Comparison of ENCODE assay signal across 8 mouse cellular contexts in genomic region chr13:100616181-100617087, GRCm38 (mm10). TPM values are rescaled to one million over a fixed set of nuclear protein-coding genes. Genes with fewer than 3 reads are reported as not detected.
DNase-seq lines count a peak whose midpoint lies in the region; ATAC-seq lines count a peak whose summit lies in the region.

Gene Marveld2 (minus strand): TSS chr13:100616971.

- H3K27me3 ChIP-seq in heart, embryonic 11.5 days (ENCODE audit: control insufficient read depth, insufficient read depth, low read length): peaks cover 5% of the 10 kb centered on the region; the same call in 1 of the 2 replicates
- peaks cover 10% of the 10 kb centered on the region for H3K27me3 ChIP-seq in liver, embryonic 13.5 days
- H3K27me3 ChIP-seq in stomach, embryonic 15.5 days (replicated peaks): no peaks in the 10 kb centered on the region

- peak within 1 kb of the TSS; percentile 72 for H3K9ac ChIP-seq in heart, embryonic 11.5 days (ENCODE audit: low read depth, low read length)
- peak within 1 kb of the TSS; percentile 76 for H3K9ac ChIP-seq in liver, embryonic 13.5 days
- peak within 1 kb of the TSS; percentile 44; the same call in 1 of the 2 replicates for H3K9ac ChIP-seq in stomach, embryonic 15.5 days

- 0 out of 2 replicates have a peak, but pooled peaks cover 2% of the 10 kb centered on the region for H3K4me1 ChIP-seq in heart, embryonic 11.5 days (ENCODE audit: control insufficient read depth, insufficient read depth, low read length)
- peaks cover 13% of the 10 kb centered on the region for H3K4me1 ChIP-seq in liver, embryonic 13.5 days (replicated peaks)
- peaks cover 5% of the 10 kb centered on the region; the same call in 1 of the 2 replicates for H3K4me1 ChIP-seq in stomach, embryonic 15.5 days

- peaks cover 4% of the 10 kb centered on the region for H3K36me3 ChIP-seq in heart, embryonic 11.5 days (ENCODE audit: control insufficient read depth, insufficient read depth, low read length)
- H3K36me3 ChIP-seq in liver, embryonic 13.5 days: peaks cover 36% of the 10 kb centered on the region
- peaks cover 7% of the 10 kb centered on the region for H3K36me3 ChIP-seq in stomach, embryonic 15.5 days

- H3K4me2 ChIP-seq in heart, embryonic 11.5 days: peak within 1 kb of the TSS; percentile 98
- peak within 1 kb of the TSS; percentile 94 for H3K4me2 ChIP-seq in liver, embryonic 13.5 days
- peak within 1 kb of the TSS; percentile 82 for H3K4me2 ChIP-seq in stomach, embryonic 15.5 days

- WGBS in heart, embryonic 11.5 days (ENCODE audit: insufficient replicate concordance): 2% methylated on average over 63 of the region's 77 CpGs
- 4% methylated on average over 73 of the region's 77 CpGs for WGBS in liver, embryonic 13.5 days (ENCODE audit: insufficient replicate concordance)
- WGBS in stomach, embryonic 15.5 days: 3% methylated on average over 77 of the region's 77 CpGs

- DNase-seq in layer of hippocampus, postnatal 10 days (ENCODE audit: low spot score in 2 of 2): peak; percentile 20 to 42
- DNase-seq in layer of hippocampus, adult 9-10 months (ENCODE audit: low spot score): no peak
- DNase-seq in embryo, embryonic 9.5 days (ENCODE audit: extremely low spot score): peak; percentile 40
- peak; percentile 73 for DNase-seq in kidney, adult 9 months
- DNase-seq in liver, embryonic 13.5 days: peak; percentile 26
- DNase-seq in naive thymus-derived CD4-positive, alpha-beta T cell, adult 2 months (ENCODE audit: low read depth): peak; percentile 55

- H3K9me3 ChIP-seq in heart, embryonic 11.5 days (replicated peaks; ENCODE audit: control insufficient read depth, low read length): no peaks in the 10 kb centered on the region
- no peaks in the 10 kb centered on the region for H3K9me3 ChIP-seq in liver, embryonic 13.5 days (replicated peaks)
- H3K9me3 ChIP-seq in stomach, embryonic 15.5 days: no peaks in the 10 kb centered on the region

- ATAC-seq in heart, embryonic 11.5 days (replicated peaks; ENCODE audit: insufficient number of reproducible peaks, low FRiP score, low TSS enrichment): peak; percentile 67
- ATAC-seq in liver, embryonic 13.5 days (ENCODE audit: low read depth): peak; percentile 79
- peak; percentile 88 for ATAC-seq in stomach, embryonic 15.5 days (ENCODE audit: insufficient read depth, low FRiP score, low read depth)

- no peak within 1 kb of the TSS for H3K27ac ChIP-seq in heart, embryonic 11.5 days (ENCODE audit: low read depth, low read length)
- H3K27ac ChIP-seq in liver, embryonic 13.5 days: no peak within 1 kb of the TSS; the same call in 1 of the 2 replicates
- H3K27ac ChIP-seq in stomach, embryonic 15.5 days: peak within 1 kb of the TSS; percentile 85

- peak within 1 kb of the TSS; percentile 77 for H3K4me3 ChIP-seq in heart, embryonic 11.5 days (ENCODE audit: low read depth, low read length)
- H3K4me3 ChIP-seq in liver, embryonic 13.5 days (replicated peaks): peak within 1 kb of the TSS; percentile 75
- H3K4me3 ChIP-seq in stomach, embryonic 15.5 days (replicated peaks): peak within 1 kb of the TSS; percentile 59

RNA-seq across cellular contexts. Expression of gene Marveld2, which starts in this region (rescaled TPM):
- 1 to 10 TPM; 1.9 to 2.8 TPM for total RNA-seq in layer of hippocampus, postnatal 10 days (2021)
- polyA plus RNA-seq in heart, embryonic 11.5 days (2014; fragmentation: Nextera tagmentation; extraction: Ambion mirVana): 2.8 and 3.6 TPM in 2 replicates
- 6.0 and 6.4 TPM in 2 replicates for polyA plus RNA-seq in liver, embryonic 13.5 days (2015; fragmentation: Nextera tagmentation; extraction: Ambion mirVana)
- 19.5 and 24.8 TPM in 2 replicates for polyA plus RNA-seq in stomach, embryonic 15.5 days (2015; fragmentation: Nextera tagmentation; extraction: Ambion mirVana)
